Mouse (Mus musculus): ENCODE measurements around the gene Olfr209. TPM values are rescaled to one million over a fixed set of nuclear protein-coding genes. Genes with fewer than 3 reads are reported as not detected.
"Not testable (repeated sequence)": the region's sequence is repeated elsewhere in the genome, so short reads cannot be mapped to it uniquely, and the experiment has no call there.

Olfr209 gene
- total RNA-seq (2021), result not detected
- long read RNA-seq, experiment 1, result 0 reads
- long read RNA-seq, experiment 2, result 0 reads

GRCm38 (mm10) chr16:59363893-59364292 is at the start of gene Olfr209:
Olfr209 (minus strand) TSS chr16:59363993.
- no peak for DNase-seq

DNA sequence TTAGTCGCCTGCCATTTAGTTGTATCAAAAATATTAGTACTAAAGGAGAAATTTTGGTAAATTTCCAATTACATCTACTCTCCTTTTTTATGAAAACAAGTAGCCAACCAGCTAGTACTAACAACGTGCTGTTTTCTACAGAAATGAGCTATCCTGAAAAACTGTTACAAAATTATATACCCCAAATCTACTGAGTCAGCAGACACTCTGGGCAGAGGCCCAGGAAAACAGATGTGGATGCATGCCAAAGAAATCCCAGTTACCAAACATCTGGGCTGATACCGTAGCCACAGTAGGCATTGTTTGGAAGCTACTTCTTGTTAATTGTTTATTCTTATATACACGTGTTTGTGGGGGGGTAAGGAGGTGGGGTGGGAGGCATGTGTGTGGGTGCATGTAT is 49.7 kb upstream of the Olfr209 start:
- no peak for DNase-seq

DNA sequence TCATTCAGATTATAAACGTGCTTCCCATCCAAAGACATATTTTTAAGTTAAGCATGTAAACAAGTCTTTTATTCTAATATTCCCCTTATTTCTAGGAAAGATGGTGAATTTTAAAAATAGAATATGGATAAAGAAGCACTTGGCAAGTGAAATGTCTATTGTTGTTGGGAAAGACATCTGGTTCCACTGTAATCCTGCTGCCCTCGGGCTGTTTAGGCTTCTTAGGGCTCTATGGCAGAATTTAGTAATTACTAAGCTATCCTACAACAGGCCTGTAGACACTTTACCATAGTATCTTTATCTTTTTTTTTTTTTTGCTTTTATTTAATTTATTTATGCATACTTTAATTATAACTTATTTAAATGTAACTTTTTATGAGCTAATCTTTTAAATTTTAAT is 46.0 kb upstream of the Olfr209 start:
- DNase-seq, result no peak

GRCm38 (mm10) chr16:59409341-59409748 is 45.6 kb upstream of the Olfr209 start:
- no peak for DNase-seq

GRCm38 (mm10) chr16:59407032-59407431 is 43.2 kb upstream of the Olfr209 start, which contains the start of gene Gabrr3:
Gabrr3 (plus strand) TSS chr16:59407332.
- no peak for DNase-seq

DNA sequence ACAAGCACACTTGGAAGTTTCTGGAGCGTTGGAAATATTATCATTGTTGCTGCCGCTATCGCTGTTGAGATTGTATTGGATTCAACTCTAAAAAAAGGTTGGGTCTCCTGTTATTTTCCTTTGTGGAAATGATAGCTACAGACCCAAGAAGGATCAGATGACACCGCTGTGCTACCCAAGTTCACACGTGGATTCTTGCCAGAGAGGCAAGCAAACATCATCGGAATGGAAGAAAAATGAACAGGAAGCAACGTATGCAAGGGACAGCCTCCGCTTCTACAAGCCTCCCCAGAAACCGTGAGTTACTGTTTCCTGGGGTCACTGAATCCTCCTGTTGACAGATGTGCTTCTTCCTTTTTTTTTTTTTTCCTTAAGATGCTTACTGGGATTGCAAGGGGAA is 41.0 kb upstream of the Olfr209 start:
- DNase-seq, result no peak

- no peak for DNase-seq
These were observed 39.9 kb upstream of the Olfr209 start for GRCm38 (mm10) chr16:59403684-59404083.

DNA sequence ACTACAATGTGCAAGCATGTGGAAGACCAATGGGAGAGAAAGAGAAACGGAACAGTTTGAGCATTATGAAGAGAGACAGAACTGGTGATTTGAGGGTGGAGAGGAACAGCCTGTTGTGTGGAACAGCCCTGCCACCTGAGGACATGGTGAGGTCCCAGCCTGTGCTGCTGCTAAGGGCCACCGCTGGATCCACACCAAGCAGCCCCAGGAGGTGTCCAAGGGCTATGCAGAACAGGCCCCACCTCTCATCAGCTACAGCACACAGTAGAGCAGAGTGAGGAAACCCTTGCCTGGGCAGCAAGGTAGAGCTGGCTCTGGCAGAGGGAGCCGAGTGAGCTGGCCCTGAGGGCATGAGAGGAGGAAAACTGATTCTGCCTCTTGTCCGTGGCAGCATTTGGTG is 38.2 kb upstream of the Olfr209 start:
- DNase-seq, result no peak

DNA sequence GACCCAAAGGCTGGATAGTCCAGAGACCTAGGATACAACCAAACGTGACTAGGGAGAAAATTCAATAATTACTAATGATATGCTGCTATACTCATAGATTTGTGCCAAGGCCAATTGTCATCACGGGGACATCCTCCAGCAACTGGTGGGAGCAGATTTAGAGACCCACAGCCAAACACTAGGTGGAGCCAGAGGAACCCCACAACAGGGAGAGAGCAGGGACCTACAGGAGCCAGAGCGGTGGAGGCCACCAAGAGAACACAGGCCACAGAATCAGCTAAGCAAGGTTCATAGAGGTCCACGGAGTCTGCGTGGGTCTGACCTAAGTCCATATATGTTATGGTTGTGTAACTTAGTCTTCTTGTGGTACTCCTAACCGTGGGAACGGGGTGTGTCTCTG is 37.3 kb upstream of the Olfr209 start:
- DNase-seq, result no peak

DNA sequence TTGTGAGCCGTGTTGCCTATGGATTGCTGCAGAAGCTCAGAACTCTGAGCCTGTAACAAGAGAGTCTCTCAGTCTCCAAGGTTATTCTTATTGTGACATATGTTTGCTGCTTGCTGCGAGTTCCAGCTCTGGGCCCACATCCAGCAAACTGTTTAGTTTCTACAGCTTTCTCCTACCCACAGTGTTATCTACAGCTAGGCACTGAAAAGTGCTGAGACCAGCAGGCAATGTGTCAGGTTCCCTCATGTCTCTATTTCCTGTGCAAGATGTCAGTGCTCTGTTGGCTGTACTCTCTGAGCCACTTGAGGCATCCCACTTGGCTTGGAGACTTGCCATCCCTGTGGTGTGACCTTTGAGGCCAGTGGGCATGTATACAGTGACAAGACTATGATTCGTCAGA is 29.5 kb upstream of the Olfr209 start:
- no peak for DNase-seq

DNA sequence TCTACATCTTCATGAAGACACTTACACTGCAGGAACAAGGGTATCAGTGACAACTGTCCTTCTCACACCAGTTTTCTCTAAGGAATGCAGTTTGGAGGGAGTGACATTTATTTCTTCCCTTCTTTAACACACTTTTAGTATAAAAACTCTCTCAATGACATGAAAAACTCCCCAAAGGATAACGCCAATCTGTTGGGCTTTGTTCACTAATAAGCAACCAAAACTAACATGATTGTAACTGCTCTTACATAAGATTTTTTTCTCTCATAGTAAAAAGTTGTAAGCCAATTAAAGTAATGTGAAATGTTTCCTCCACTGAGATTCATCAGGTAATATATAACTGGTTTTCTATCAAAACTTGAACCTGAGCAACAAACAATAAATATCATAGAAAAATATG is 14.6 kb downstream of the Olfr209 start, which contains the start of gene Olfr206:
Gene Olfr206 (minus strand): TSS at position 101 of the 400 bp plus-strand sequence.
- DNase-seq, result no peak

DNA sequence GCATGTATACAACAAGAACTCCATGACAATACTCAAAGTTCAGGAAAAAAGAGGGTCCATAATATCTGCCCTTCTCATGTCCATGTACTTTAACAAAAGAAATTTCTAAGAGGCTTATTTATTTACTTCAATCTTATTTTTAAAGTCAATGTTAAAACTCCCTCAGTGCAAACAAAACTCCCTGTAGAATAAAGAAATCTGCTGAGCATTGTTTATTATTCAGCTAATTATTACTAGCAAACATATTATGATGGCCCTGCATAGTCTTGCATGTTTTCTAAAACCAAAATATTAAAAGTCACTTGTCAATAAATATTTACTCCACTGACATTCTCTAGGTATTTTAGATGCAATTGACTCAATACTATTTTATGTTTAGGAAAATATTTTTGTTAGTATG is 32.8 kb downstream of the Olfr209 start, which contains the start of gene Olfr205:
Gene Olfr205 (minus strand): TSS at position 101 of the 400 bp plus-strand sequence.
- no peak for DNase-seq

DNA sequence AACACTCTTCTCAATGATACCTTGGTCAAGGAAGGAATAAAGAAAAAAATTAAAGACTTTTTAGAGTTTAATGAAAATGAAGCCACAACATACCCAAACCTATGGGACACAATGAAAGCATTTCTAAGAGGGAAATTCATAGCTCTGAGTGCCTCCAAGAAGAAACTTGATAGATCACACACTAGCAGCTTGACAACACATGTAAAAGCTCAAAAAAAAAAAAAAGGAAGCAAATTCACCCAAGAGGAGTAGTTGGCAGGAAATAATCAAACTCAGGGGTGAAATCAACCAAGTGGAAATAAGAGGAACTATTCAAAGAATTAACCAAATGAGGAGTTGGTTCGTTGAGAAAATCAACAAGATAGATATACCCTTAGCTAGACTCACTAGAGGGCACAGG is 40.5 kb downstream of the Olfr209 start:
- not testable (repeated sequence) for DNase-seq

DNA sequence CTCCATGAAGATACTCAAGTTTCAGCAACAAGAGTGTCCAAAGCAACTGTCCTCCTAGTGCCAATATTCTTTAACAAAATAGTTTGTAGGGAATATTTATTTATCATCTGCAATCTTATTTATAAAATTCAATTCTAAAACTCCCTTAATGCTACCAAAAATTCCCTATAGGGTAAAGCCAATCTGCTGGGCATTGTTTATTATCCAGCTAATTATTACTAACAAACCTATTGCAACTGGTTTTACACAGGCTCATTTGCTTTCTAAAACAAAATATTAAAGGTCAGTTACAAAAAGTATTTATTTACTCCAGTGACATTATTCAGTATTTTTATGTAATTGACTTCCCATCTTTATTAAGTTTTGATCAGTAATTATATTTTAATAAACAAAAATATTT is 45.6 kb downstream of the Olfr209 start, which contains the start of gene Olfr204:
Gene Olfr204 (minus strand): TSS at position 101 of the 400 bp plus-strand sequence.
- DNase-seq, result no peak

Other genes with a start within 250 kb of the Olfr209 start
- not detected for gene Olfr194, start 242.9 kb downstream of the Olfr209 start, total RNA-seq (2021)
- not detected for gene Olfr195, start 216.9 kb downstream of the Olfr209 start, total RNA-seq (2021)
- not detected for gene Olfr196, start 193.5 kb downstream of the Olfr209 start, total RNA-seq (2021)
- gene Olfr198, start 160.5 kb downstream of the Olfr209 start, total RNA-seq (2021), result not detected
- not detected for gene Olfr199, start 144.2 kb downstream of the Olfr209 start, total RNA-seq (2021)
- not detected for gene Olfr201, start 91.4 kb downstream of the Olfr209 start, total RNA-seq (2021)
- not detected for gene Olfr202, start 77.2 kb downstream of the Olfr209 start, total RNA-seq (2021)
- gene Olfr203, start 65.1 kb downstream of the Olfr209 start, total RNA-seq (2021), result not detected
- not detected for gene Olfr204, start 45.7 kb downstream of the Olfr209 start, total RNA-seq (2021)
- gene Olfr205, start 32.9 kb downstream of the Olfr209 start, total RNA-seq (2021), result not detected
- not detected for gene Olfr206, start 14.7 kb downstream of the Olfr209 start, total RNA-seq (2021)
- not detected for gene Gabrr3, start 43.3 kb upstream of the Olfr209 start, total RNA-seq (2021)
- 10 to 100 TPM; 11.5 to 13.4 TPM for gene Riox2, start 107.8 kb upstream of the Olfr209 start, total RNA-seq (2021)
- gene Crybg3, start 237.0 kb upstream of the Olfr209 start, total RNA-seq (2021), result 10 to 100 TPM; 28.1 to 29.0 TPM

Data from gastrocnemius, postnatal 10 days (tissue).